Mouse (Mus musculus) neural tube, embryonic 15.5 days (tissue): Measurements from ENCODE around the gene Cpa2. TPM values are rescaled to one million over a fixed set of nuclear protein-coding genes. Genes with fewer than 3 reads are reported as not detected.

Experiments used
- polyA plus RNA-seq: library from polyadenylated mRNA; unstranded; fragments of >200 nt; fragmentation: Nextera tagmentation; extraction: Ambion mirVana; gene quantifications from 2 replicates; pipeline ENCODE4 v1.2.1, GENCODE M21; 2015

Cpa2 gene
- polyA plus RNA-seq, 1 experiment from 2014 or later = 11.3 TPM

Other genes with a start within 250 kb of the Cpa2 start
- 47.9 and 53.9 TPM in 2 replicates for gene Ube2h, start 237.0 kb upstream of the Cpa2 start, polyA plus RNA-seq
- 56.2 and 59.2 TPM in 2 replicates for gene Zc3hc1, start 150.6 kb upstream of the Cpa2 start, polyA plus RNA-seq
- 27.6 and 29.4 TPM in 2 replicates for gene Klhdc10, start 139.7 kb upstream of the Cpa2 start, polyA plus RNA-seq
- gene Tmem209, start 31.8 kb upstream of the Cpa2 start, polyA plus RNA-seq = 21.1 and 29.6 TPM in 2 replicates
- gene Ssmem1, start 31.7 kb upstream of the Cpa2 start, polyA plus RNA-seq = not detected in 2 replicates
- gene Cpa4, start 26.8 kb downstream of the Cpa2 start, polyA plus RNA-seq = 0.54 and 0.75 TPM in 2 replicates
- 0.11 TPM in 1 of 2 replicates, not detected in the other for gene Cpa5, start 69.4 kb downstream of the Cpa2 start, polyA plus RNA-seq
- 0.50 and 7.6 TPM in 2 replicates for gene Cpa1, start 97.6 kb downstream of the Cpa2 start, polyA plus RNA-seq
- 10.7 and 11.6 TPM in 2 replicates for gene Cep41, start 152.2 kb downstream of the Cpa2 start, polyA plus RNA-seq
- 378 and 417 TPM in 2 replicates for gene Mest, start 182.0 kb downstream of the Cpa2 start, polyA plus RNA-seq